Mouse (Mus musculus) liver, embryonic 18 days (tissue): ENCODE data around the gene Tead4. TPM values are rescaled to one million over a fixed set of nuclear protein-coding genes. Genes with fewer than 3 reads are reported as not detected.

Experiments
- polyA plus RNA-seq: library from polyadenylated mRNA; depleted of rRNA; stranded (reverse); fragments of >200 nt; gene quantifications from 2 replicates; pipeline ENCODE4 v1.2.3, GENCODE M21; 2012; rRNA removed

The Tead4 gene
- polyA plus RNA-seq = 0.20 and 0.22 TPM in 2 replicates

GRCm38 (mm10) chr6:128300134-128301001, at the start of gene Tead4:
Gene Tead4, minus strand, starts transcription at chr6:128300823.

Other genes with a start within 250 kb of the Tead4 start
- gene Tspan9, start 157.2 kb downstream of the Tead4 start, polyA plus RNA-seq = 14.1 and 15.8 TPM in 2 replicates
- gene Tulp3, start 55.0 kb upstream of the Tead4 start, polyA plus RNA-seq = 2.9 and 3.4 TPM in 2 replicates
- 8.4 and 9.5 TPM in 2 replicates for gene Rhno1, start 62.1 kb upstream of the Tead4 start, polyA plus RNA-seq
- 12.4 and 15.1 TPM in 2 replicates for gene Foxm1, start 62.1 kb upstream of the Tead4 start, polyA plus RNA-seq
- gene Tex52, start 74.6 kb upstream of the Tead4 start, polyA plus RNA-seq = 0.05 and 0.07 TPM in 2 replicates
- gene Gm44596, start 74.7 kb upstream of the Tead4 start, polyA plus RNA-seq = not detected in 2 replicates
- gene Nrip2, start 98.5 kb upstream of the Tead4 start, polyA plus RNA-seq = 1.4 and 2.0 TPM in 2 replicates
- gene Itfg2, start 124.1 kb upstream of the Tead4 start, polyA plus RNA-seq = 5.4 and 5.6 TPM in 2 replicates
- gene Fkbp4, start 137.9 kb upstream of the Tead4 start, polyA plus RNA-seq = 75.1 and 76.5 TPM in 2 replicates
- 2,519 and 2,528 TPM in 2 replicates for gene Pzp, start 225.9 kb upstream of the Tead4 start, polyA plus RNA-seq